Mouse (Mus musculus) macrophage (primary cell): ENCODE data around the gene Cdc6. TPM values are rescaled to one million over a fixed set of nuclear protein-coding genes. Genes with fewer than 3 reads are reported as not detected.

Experiments used
- H3K27ac ChIP-seq: fragments of 350-480 bp; formaldehyde crosslinking; 2 replicates; pipeline ENCODE4 v1.9.0; 2021
- H3K36me3 ChIP-seq: fragments of 350-480 bp; formaldehyde crosslinking; 2 replicates; pipeline ENCODE4 v1.9.0; 2021; ENCODE audit errors: inconsistent target
- H3K4me3 ChIP-seq: fragments of 350-480 bp; formaldehyde crosslinking; 2 replicates; pipeline ENCODE4 v1.9.0; 2021; ENCODE audit errors: inconsistent target
- H3K79me2 ChIP-seq: fragments of 350-480 bp; formaldehyde crosslinking; 2 replicates; pipeline ENCODE4 v1.9.0; 2021; ENCODE audit errors: inconsistent target
- WGBS: methylation state at CpG from one replicate; pipeline ENCODE4 v1.1.7; 2026; ENCODE audit warnings: inconsistent platforms; ENCODE audit not compliant: missing documents; 5-methylcytosine and 5-hydroxymethylcytosine counted together
- polyA plus RNA-seq: library from polyadenylated mRNA; stranded (reverse); fragments of 250-400 nt; gene quantifications from 3 replicates; pipeline ENCODE4 v1.2.4, GENCODE M21; 2018; ENCODE audit warnings: inconsistent platforms

Gene Cdc6
- polyA plus RNA-seq, 1 experiment from 2014 or later: 2.2 TPM

GRCm38 (mm10) chr11:98961051-98961592, 53.5 kb downstream of the Cdc6 start:
- Histone ChIP-seq H3K4me3 (peak overlapping the region; percentile 43), H3K27ac (peak overlapping the region; percentile 5; the same call in 1 of the 2 replicates), H3K36me3 (no peaks in the 10 kb centered on the region), H3K79me2 (peaks cover 73% of the 10 kb centered on the region; the same call in 1 of the 2 replicates)
- WGBS: 26% methylated on average over 18 of the region's 18 CpGs

- Histone ChIP-seq H3K36me3 (peaks cover 3% of the 10 kb centered on the region; the same call in 1 of the 2 replicates), H3K79me2 (peaks cover 67% of the 10 kb centered on the region; the same call in 1 of the 2 replicates), H3K4me3 (peak overlapping the region; percentile 43), H3K27ac (no peak overlapping the region)
- WGBS: 38% methylated on average over 8 of the region's 8 CpGs
Observed at GRCm38 (mm10) chr11:98961766-98962165, 54.2 kb downstream of the Cdc6 start.

GRCm38 (mm10) chr11:98962421-98963095, 55.0 kb downstream of the Cdc6 start:
- H3K4me3 ChIP-seq: no peak overlapping the region; the same call in 1 of the 2 replicates
- H3K36me3 ChIP-seq: peaks cover 6% of the 10 kb centered on the region; the same call in 1 of the 2 replicates
- 55% methylated on average over 12 of the region's 12 CpGs for WGBS
- no peak overlapping the region for H3K27ac ChIP-seq
- peaks cover 59% of the 10 kb centered on the region; the same call in 1 of the 2 replicates for H3K79me2 ChIP-seq

GRCm38 (mm10) chr11:98963191-98964021, 55.8 kb downstream of the Cdc6 start:
- Histone ChIP-seq H3K4me3 (no peak overlapping the region; the same call in 1 of the 2 replicates), H3K36me3 (peaks cover 15% of the 10 kb centered on the region; the same call in 1 of the 2 replicates), H3K79me2 (peaks cover 52% of the 10 kb centered on the region; the same call in 1 of the 2 replicates), H3K27ac (no peak overlapping the region)
- WGBS: 10% methylated on average over 32 of the region's 32 CpGs

GRCm38 (mm10) chr11:98964201-98964615, 56.6 kb downstream of the Cdc6 start:
- Histone ChIP-seq H3K79me2 (peaks cover 52% of the 10 kb centered on the region; the same call in 1 of the 2 replicates), H3K4me3 (no peak overlapping the region), H3K36me3 (peaks cover 17% of the 10 kb centered on the region; the same call in 1 of the 2 replicates), H3K27ac (no peak overlapping the region)
- 63% methylated on average over 6 of the region's 6 CpGs for WGBS

GRCm38 (mm10) chr11:98964616-98965415, 57.2 kb downstream of the Cdc6 start:
- Histone ChIP-seq H3K79me2 (peaks cover 52% of the 10 kb centered on the region; the same call in 1 of the 2 replicates), H3K36me3 (peaks cover 20% of the 10 kb centered on the region; the same call in 1 of the 2 replicates), H3K4me3 (no peak overlapping the region), H3K27ac (no peak overlapping the region)
- 77% methylated on average over 15 of the region's 15 CpGs for WGBS

- peaks cover 52% of the 10 kb centered on the region; the same call in 1 of the 2 replicates for H3K79me2 ChIP-seq
- WGBS: 86% methylated on average over 6 of the region's 11 CpGs
- peaks cover 27% of the 10 kb centered on the region; the same call in 1 of the 2 replicates for H3K36me3 ChIP-seq
- no peak overlapping the region for H3K4me3 ChIP-seq
- H3K27ac ChIP-seq: no peak overlapping the region
Observed at GRCm38 (mm10) chr11:98965416-98966077, 57.9 kb downstream of the Cdc6 start.

GRCm38 (mm10) chr11:98966499-98967141, 59.0 kb downstream of the Cdc6 start:
- WGBS: 78% methylated on average over 7 of the region's 9 CpGs
- Histone ChIP-seq H3K4me3 (no peak overlapping the region), H3K79me2 (peaks cover 43% of the 10 kb centered on the region; the same call in 1 of the 2 replicates), H3K27ac (no peak overlapping the region), H3K36me3 (peaks cover 38% of the 10 kb centered on the region; the same call in 1 of the 2 replicates)

- 93% methylated on average over 14 of the region's 16 CpGs for WGBS
- Histone ChIP-seq H3K4me3 (no peak overlapping the region), H3K79me2 (peaks cover 28% of the 10 kb centered on the region; the same call in 1 of the 2 replicates), H3K27ac (no peak overlapping the region), H3K36me3 (peaks cover 48% of the 10 kb centered on the region; the same call in 1 of the 2 replicates)
Observed at GRCm38 (mm10) chr11:98968079-98968478, 60.5 kb downstream of the Cdc6 start.

- peaks cover 51% of the 10 kb centered on the region; the same call in 1 of the 2 replicates for H3K36me3 ChIP-seq
- 33% methylated on average over 13 of the region's 20 CpGs for WGBS
- H3K4me3 ChIP-seq: no peak overlapping the region
- H3K79me2 ChIP-seq: peaks cover 21% of the 10 kb centered on the region; the same call in 1 of the 2 replicates
- H3K27ac ChIP-seq: no peak overlapping the region
Observed at GRCm38 (mm10) chr11:98968716-98969495, 61.3 kb downstream of the Cdc6 start.

GRCm38 (mm10) chr11:98969496-98969927, 61.9 kb downstream of the Cdc6 start:
- WGBS: 71% methylated on average over 13 of the region's 17 CpGs

More at GRCm38 (mm10) chr11:98969496-98969927, 61.9 kb downstream of the Cdc6 start:
- peaks cover 15% of the 10 kb centered on the region; the same call in 1 of the 2 replicates for H3K79me2 ChIP-seq
- no peak overlapping the region for H3K4me3 ChIP-seq
- H3K27ac ChIP-seq: no peak overlapping the region
- H3K36me3 ChIP-seq: peaks cover 55% of the 10 kb centered on the region; the same call in 1 of the 2 replicates
